Mouse (Mus musculus): ENCODE measurements around the gene Klf17. TPM values are rescaled to one million over a fixed set of nuclear protein-coding genes. Genes with fewer than 3 reads are reported as not detected.
"Not testable (repeated sequence)": the region's sequence is repeated elsewhere in the genome, so short reads cannot be mapped to it uniquely, and the experiment has no call there.

Gene Klf17
- not detected for total RNA-seq (2022)

DNA sequence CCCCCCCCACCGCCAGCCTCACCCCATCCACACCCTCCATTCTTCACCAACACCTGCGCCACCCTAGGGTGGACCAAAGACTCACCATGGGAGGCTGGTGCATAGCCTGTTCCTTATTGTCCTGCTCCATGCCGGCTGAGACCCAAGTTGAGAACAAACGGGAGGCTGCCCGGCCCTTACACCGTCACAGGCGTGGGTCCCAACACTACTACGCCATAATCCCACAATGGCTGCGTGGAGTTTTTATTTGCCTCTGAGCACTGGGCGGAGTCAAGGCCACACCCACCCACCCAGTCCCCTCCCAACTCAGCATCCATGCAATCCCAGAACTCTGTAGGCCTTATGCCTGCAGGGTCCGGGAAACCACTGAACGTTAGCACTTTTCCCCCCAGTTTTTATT lies at the start of gene Klf17:
Gene Klf17 (minus strand): TSS at position 233 of the 400 bp plus-strand sequence.
- no peak for DNase-seq (ENCODE audit: low spot score in 2 of 2)

DNA sequence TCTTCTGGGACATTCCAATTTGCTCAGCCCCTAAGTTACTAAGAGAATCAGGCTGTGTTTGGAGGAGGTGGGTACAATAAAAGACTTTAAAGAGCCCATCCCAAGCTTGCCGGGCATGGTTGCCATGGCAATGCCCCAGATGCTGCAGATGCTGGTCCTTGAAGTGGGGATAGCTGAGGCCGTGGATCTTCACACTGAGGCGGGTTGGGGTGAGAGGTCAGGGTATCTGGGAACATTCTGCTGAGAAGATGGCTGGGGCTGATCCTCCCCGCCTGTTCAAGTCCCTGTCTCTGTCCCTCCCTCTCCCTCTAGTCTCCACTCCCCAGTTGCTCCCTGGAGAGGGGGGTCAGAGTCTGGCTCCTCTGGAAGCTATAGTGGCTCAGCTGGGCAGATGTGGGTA lies 48.9 kb upstream of the Klf17 start:
- no peak for DNase-seq (ENCODE audit: low spot score in 2 of 2)

DNA sequence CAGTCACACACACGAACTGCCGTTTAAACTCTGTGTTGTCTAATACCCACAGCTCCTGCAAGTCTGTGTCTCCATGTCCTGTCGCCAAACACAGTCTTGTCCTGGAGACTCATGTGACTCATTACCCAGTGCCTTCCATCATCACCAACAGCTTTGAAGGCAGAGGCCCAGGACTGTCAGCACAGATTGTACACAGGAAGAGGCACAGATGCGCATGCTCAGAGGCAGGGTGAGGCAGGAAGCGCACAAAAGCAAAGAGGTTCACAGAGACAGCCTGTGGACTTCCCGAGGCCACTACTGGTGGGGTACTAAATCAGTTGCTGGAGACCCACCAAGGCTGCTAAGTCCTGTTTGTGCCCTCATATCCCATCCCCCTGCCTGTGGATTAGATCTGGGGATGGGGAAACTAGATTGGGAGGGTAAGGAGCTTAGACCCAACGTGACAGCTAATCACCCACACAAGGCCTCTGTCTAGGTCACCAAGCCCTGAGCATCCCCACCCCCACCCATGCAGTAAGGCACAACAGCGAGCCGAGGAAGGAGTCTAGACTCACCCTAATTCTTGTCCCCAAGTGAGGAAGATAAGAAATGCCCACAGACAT lies 48.2 kb upstream of the Klf17 start:
- DNase-seq (ENCODE audit: low spot score in 2 of 2), result peak in 1 of 2 experiments; percentile 18

GRCm38 (mm10) chr4:117810933-117811332 lies 45.5 kb upstream of the Klf17 start:
- DNase-seq (ENCODE audit: low spot score in 2 of 2), result no peak

GRCm38 (mm10) chr4:117806992-117807391 lies 41.5 kb upstream of the Klf17 start:
- DNase-seq (ENCODE audit: low spot score in 2 of 2), result no peak

DNA sequence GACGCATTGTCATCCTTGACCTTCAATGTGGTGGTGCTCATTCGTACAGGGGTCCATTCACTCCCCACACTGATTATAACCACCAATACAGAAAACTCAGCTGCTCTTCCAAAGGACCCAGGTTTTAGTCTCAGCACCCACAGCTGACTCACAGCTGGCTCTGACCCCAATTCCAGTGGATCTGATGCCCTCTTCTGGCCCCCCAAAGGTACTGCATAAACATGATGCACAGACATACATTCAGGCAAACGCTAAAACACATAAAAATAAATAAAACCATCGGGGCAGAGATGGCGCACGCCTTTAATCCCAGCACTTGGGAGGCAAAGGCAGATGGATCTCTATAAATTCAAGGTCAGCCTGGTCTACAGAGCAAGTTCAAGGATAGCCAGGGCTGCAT lies 34.5 kb upstream of the Klf17 start:
- DNase-seq (ENCODE audit: low spot score in 2 of 2), result no peak

DNA sequence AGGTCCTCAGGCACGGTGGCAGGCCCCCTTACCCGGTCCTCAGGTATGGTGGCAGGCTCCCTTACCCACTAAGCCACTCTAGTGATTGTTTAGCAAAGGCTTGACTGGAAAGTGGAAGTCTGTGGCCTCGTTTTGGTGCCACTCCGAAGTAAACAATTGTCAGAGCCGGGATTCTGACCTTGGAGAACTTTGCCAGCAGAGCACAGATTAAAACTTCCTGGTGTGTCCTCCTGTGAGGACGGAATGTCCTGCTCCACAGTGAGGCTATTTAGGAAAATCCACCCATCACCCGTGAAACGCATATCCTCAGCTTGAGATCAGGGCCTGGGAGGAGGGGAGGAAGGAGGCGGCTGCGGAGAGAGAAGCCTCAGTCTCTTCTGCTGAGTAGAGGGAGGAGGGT lies 22.9 kb upstream of the Klf17 start:
- DNase-seq (ENCODE audit: low spot score in 2 of 2), result no peak

DNA sequence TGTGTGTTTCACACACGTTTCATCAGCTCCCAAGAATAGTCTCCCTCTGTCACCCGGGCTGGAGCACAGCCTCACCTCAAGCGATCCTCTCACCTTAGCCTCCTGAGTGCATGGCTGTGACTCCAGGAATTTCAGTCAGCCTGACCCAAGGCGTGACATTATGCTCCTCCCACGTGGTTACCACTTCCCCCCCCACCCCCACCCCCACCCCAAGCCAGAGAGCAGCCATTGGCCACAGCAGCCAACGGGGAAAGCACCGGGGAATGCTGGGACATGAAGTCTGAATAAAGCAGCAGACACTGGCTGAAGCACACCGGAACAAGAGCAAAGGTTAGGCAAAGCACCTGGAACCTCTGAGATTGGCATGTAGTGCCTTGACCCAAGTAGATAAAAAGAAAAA lies 21.5 kb upstream of the Klf17 start:
- DNase-seq (ENCODE audit: low spot score in 2 of 2), result no peak

- DNase-seq (ENCODE audit: low spot score in 2 of 2), result no peak
Observed at GRCm38 (mm10) chr4:117782908-117783307, 17.5 kb upstream of the Klf17 start.

- DNase-seq (ENCODE audit: low spot score in 2 of 2), result no peak
Observed at GRCm38 (mm10) chr4:117772960-117773359, 7.5 kb upstream of the Klf17 start.

- DNase-seq (ENCODE audit: low spot score in 2 of 2), result peak; percentile 33 to 78
Observed at GRCm38 (mm10) chr4:117770935-117771334, 5.5 kb upstream of the Klf17 start.

DNA sequence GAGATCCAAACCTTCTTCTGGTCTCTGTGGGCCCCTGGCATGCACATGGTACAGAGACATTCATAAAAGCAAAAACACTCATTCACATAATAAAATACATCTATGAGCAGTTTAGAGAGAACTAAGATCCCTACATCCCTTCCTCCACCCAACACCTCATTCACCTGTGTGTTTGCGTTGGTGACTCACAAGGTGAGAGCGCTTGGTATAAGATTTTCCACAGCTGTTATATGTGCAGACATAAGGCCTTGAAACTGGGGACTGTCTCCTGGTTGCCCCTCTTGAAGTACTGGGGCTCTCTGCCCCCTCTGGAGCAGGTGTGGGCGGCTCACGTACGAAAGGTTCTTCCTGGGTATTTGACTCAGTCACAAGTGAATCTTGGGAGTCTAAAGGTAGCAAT lies 5.3 kb downstream of the Klf17 start:
- no peak for DNase-seq (ENCODE audit: low spot score in 2 of 2)

GRCm38 (mm10) chr4:117752469-117752868 lies 13.0 kb downstream of the Klf17 start:
- DNase-seq (ENCODE audit: low spot score in 2 of 2), result not testable (repeated sequence)

DNA sequence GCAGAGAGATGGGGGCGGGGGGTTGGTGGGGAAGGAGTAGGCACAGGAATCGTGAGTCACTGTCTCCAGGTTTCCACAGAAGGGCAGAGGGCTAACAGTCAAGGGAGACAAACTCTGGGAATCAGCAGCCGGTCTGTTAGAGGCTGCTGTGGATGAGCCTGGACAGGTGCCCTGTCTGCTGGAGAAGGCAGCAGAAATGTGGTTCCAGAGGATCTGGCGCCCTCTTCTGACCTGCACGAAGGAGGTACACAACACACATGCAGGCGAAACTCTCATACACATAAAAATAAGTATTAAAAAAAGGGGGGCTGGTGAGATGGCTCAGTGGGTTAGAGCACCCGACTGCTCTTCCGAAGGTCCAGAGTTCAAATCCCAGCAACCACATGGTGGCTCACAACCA lies 27.9 kb downstream of the Klf17 start:
- DNase-seq (ENCODE audit: low spot score in 2 of 2), result no peak

DNA sequence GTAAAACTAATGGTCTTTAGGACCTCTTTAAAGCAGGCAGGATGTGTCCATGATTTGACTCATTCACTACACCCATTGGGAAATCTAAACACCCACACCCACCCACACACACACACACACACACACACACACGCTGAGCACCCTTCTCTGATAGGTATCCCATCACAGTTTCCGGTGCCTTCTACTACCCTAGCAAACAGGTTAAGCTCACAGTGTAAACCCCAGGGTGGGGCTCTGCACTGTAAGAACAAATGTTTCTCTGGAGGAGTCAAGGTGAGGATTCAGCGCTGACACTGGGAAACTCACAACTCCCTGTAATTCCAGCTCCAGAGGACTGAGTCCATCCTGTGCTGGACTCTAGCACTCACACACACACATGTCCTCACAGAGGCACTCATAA lies 33.5 kb downstream of the Klf17 start:
- DNase-seq (ENCODE audit: low spot score in 2 of 2), result no peak

DNA sequence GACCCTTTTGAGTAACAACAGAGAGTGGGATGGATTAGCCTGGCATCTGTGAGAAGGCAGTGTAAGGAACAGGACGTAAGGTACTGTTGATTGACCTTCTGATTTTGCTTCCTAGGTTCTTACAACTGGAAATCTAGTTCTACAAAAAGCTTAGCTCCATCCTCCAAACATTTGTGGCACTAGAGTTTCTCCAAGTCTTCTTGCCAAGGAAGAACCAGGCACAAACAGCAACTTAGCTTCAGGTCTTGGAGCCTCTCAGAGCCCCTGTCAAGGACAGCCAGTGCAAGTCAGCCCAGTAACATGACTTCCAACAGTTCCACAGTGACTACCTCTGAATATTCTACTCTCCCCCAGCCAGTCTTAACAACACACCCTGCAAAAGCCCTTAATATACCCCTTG lies 41.3 kb downstream of the Klf17 start, which contains the start of gene Gm12845:
Gene Gm12845 (plus strand): TSS at position 301 of the 400 bp plus-strand sequence.
- no peak for DNase-seq (ENCODE audit: low spot score in 2 of 2)

DNA sequence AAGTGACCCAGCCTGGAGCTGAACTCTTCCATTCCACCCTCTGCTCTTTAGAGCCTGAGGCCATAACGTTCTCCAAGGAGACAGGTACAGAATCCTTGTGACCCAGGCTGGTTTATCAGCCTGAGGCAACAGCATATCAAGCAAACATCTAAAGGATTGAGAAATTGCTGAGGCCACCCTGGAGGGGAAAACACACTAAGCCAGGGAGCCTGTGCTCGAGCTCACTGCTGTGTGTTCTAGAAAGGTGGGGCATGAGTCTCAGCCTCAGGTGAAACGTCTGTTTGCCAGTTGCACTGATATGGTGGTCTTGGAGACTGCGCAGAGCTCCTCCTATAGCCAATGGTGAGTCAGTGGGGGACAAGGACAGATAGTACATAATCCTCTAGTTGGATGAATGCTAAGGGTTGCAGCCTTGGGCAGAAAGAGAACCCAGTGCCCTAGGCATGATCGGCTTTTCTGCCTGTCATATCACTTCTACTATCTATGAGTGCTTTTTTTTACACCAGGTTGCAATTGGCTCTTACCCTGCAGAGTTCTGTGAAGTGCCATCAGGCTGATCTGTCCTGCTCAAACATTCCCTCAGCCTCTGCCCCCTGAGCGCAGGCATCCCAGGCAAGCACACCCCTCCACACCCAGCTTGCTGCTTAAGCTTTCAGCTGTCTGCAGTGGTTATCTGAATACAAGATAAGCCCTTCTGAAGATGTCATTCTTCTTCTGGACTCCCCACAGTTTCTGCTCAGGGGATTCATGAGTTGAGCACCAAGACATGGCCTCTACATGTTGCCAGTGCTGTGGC lies 51.9 kb downstream of the Klf17 start:
- no peak for DNase-seq (ENCODE audit: low spot score in 2 of 2)

GRCm38 (mm10) chr4:117712314-117712713 lies 53.1 kb downstream of the Klf17 start:
- DNase-seq (ENCODE audit: low spot score in 2 of 2), result no peak

DNA sequence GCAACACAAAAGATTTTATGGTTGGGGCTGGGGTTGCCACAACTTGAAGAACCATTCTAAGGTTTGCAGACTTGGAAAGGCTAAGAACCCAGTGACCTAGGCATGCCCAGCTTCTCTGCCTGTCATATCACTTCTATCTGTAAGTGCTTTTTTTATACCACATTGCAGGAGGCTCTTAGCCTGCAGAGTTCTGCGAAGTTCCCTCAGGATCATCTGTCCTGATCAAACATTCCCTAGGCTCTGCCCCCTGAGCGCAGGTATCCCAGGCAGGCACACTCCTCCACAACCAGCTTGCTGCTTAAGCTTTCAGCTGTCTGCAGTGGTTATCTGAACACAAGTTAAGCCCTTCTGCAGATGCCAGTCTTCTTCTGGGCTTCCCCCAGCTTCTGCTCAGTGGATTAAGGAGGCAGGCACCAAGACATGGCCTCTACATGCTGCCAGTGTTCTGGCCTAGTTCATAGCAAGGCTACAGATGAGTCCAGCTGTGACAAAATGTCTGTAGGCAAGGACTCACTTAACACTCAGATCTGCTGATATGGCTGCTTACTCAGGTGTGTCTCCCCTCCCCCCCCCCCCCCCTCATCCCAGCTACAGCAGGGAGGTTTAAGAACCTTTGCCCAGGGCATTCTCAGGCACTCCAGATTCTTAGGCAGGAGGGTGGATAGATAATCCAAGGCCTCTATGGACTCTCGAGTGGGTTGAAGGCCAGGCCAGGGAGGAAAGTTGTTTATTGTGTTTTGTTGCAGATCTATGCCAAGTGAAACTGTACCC lies 56.5 kb downstream of the Klf17 start:
- no peak for DNase-seq (ENCODE audit: low spot score in 2 of 2)
